Mouse (Mus musculus) naive thymus-derived CD4-positive, alpha-beta T cell, adult 5 months (primary cell): ENCODE data around the gene Oog4. TPM values are rescaled to one million over a fixed set of nuclear protein-coding genes. Genes with fewer than 3 reads are reported as not detected.

Experiments
- polyA plus RNA-seq: library from polyadenylated mRNA; unstranded; fragments of 100-300 nt; shearing (Covaris generic); gene quantifications from one replicate; pipeline ENCODE4 v1.2.1, GENCODE M21; 2017

Gene Oog4
- not detected for polyA plus RNA-seq

GRCm38 (mm10) chr4:143450224-143450623 lies at the start of gene Oog4:
Gene Oog4 (minus strand): TSS chr4:143450324.

GRCm38 (mm10) chr4:143412219-143413092 lies 37.7 kb downstream of the Oog4 start, which contains the start of gene Pramef8:
Gene Pramef8 (plus strand): TSS chr4:143412426.

GRCm38 (mm10) chr4:143394181-143394580 lies 55.9 kb downstream of the Oog4 start, which contains the start of gene Pramel1:
Gene Pramel1 (plus strand): TSS chr4:143394428.

Other genes starting within 250 kb of the Oog4 start
- 47.2 TPM for gene Prdm2, start 237.3 kb downstream of the Oog4 start, polyA plus RNA-seq
- gene Pdpn, start 150.8 kb downstream of the Oog4 start, polyA plus RNA-seq, result not detected
- not detected for gene Lrrc38, start 100.6 kb downstream of the Oog4 start, polyA plus RNA-seq
- gene Pramel1, start 55.9 kb downstream of the Oog4 start, polyA plus RNA-seq, result not detected
- 38.1 TPM for gene Pramef8, start 37.9 kb downstream of the Oog4 start, polyA plus RNA-seq
- gene Gm13043, start 61.0 kb upstream of the Oog4 start, polyA plus RNA-seq, result not detected
- not detected for gene Gm13040, start 85.6 kb upstream of the Oog4 start, polyA plus RNA-seq
- gene BC080695, start 101.4 kb upstream of the Oog4 start, polyA plus RNA-seq, result 0.24 TPM
- not detected for gene Gm13057, start 101.4 kb upstream of the Oog4 start, polyA plus RNA-seq
- not detected for gene Gm13083, start 164.7 kb upstream of the Oog4 start, polyA plus RNA-seq
- not detected for gene Gm13088, start 206.9 kb upstream of the Oog4 start, polyA plus RNA-seq